ENCODE assay signal across 17 mouse cellular contexts in genomic region chr13:75503394-75503793, GRCm38 (mm10).
"Had no signal": no experiment of that assay in that cellular context is flagged by ENCODE, and none has a peak within 500 bp of the region (broad histone marks: within the 10 kb centered on the region; RNA-seq: fewer than 3 reads in every experiment).

No protein-coding gene starts in this region.

- H3K9me3 ChIP-seq: lung, embryonic 15.5 days; midbrain, embryonic 13.5 days; midbrain, embryonic 15.5 days; neural tube, embryonic 12.5 days; stomach, embryonic 15.5 days had no signal

- ATAC-seq: lung, postnatal 0 days; midbrain, embryonic 13.5 days; midbrain, embryonic 15.5 days had no signal

- H3K9ac ChIP-seq: lung, embryonic 15.5 days; midbrain, embryonic 13.5 days; midbrain, embryonic 15.5 days; neural tube, embryonic 12.5 days; stomach, embryonic 15.5 days had no signal

- H3K36me3 ChIP-seq: lung, embryonic 15.5 days; midbrain, embryonic 13.5 days; midbrain, embryonic 15.5 days; neural tube, embryonic 12.5 days; stomach, embryonic 15.5 days had no signal

- H3K4me2 ChIP-seq: lung, embryonic 15.5 days; midbrain, embryonic 11.5 days; midbrain, embryonic 13.5 days; midbrain, embryonic 15.5 days; neural tube, embryonic 12.5 days; stomach, embryonic 15.5 days had no signal

- H3K4me1 ChIP-seq: lung, embryonic 15.5 days; megakaryocyte, embryonic 14.5 days; midbrain, embryonic 13.5 days; midbrain, embryonic 15.5 days; neural tube, embryonic 12.5 days; stomach, embryonic 15.5 days had no signal

- H3K27ac ChIP-seq: lung, embryonic 15.5 days; macrophage; midbrain, embryonic 13.5 days; midbrain, embryonic 15.5 days; neural tube, embryonic 12.5 days; stomach, embryonic 15.5 days; stomach, postnatal 0 days had no signal

- H3K4me3 ChIP-seq: lung, embryonic 15.5 days; megakaryocyte, embryonic 14.5 days; midbrain, embryonic 13.5 days; midbrain, embryonic 15.5 days; neural tube, embryonic 12.5 days; stomach, embryonic 15.5 days had no signal

- H3K27me3 ChIP-seq: lung, embryonic 15.5 days; megakaryocyte, embryonic 14.5 days; midbrain, embryonic 13.5 days; midbrain, embryonic 15.5 days; neural tube, embryonic 12.5 days; stomach, embryonic 15.5 days had no signal

- DNase-seq: lung, adult 2 months; lung, postnatal 14 days; lung, postnatal 36 days; right cerebral cortex, postnatal 14 days; thymus, adult 2 months; thymus, postnatal 25 days; thymus, postnatal 4 days had no signal
